ENCODE assay signal across 8 mouse cellular contexts in the genomic region with DNA sequence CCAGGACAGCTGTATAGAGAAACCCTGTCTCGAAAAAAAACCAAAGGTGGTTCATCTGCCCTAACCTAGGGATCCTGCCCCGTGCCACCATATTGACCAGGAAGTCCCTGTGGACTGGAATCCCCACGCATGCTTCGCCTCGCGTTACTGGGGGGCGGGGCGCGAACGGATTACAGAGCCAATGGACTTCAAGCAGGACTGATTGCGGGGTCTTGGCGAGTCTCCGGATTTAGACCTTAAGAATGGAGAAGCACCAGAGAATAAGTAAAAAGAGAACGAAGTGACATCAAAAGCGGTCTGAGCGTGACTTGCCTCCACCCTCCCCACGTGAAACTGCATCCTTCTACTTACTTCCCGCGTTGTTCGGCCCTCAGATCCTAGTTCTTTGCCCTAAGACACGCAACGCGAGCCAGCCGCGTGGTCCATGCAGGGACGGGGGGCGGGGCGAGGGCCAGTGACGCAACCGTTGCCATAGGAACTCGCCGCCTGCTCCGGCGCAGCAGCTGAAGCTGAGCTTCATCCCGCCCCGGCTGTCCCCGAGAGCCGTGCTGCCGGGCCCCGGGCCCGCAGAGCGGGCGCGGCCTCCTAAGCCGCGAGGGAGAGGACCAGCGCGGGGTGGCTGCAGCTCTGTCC. TPM values are rescaled to one million over a fixed set of nuclear protein-coding genes. Genes with fewer than 3 reads are reported as not detected.
DNase-seq lines count a peak whose midpoint lies in the region; ATAC-seq lines count a peak whose summit lies in the region.

Lrrc73 (plus strand) TSS at position 80 of the 633 bp plus-strand sequence.

- peak within 1 kb of the TSS; percentile 69 for H3K9ac ChIP-seq in heart, embryonic 14.5 days (ENCODE audit: low read length)
- peak within 1 kb of the TSS; percentile 63 for H3K9ac ChIP-seq in liver, embryonic 13.5 days
- H3K9ac ChIP-seq in stomach, embryonic 14.5 days (replicated peaks; ENCODE audit: low read depth, low read length): peak within 1 kb of the TSS; percentile 41

- H3K36me3 ChIP-seq in heart, embryonic 14.5 days (ENCODE audit: control insufficient read depth, insufficient read depth, low read length): peaks cover 50% of the 10 kb centered on the region
- H3K36me3 ChIP-seq in liver, embryonic 13.5 days: peaks cover 46% of the 10 kb centered on the region
- peaks cover 36% of the 10 kb centered on the region for H3K36me3 ChIP-seq in stomach, embryonic 14.5 days (ENCODE audit: control insufficient read depth, insufficient read depth, low read length)

- H3K4me3 ChIP-seq in heart, embryonic 14.5 days (ENCODE audit: control insufficient read depth in 1 of 2, insufficient read depth in 1 of 2, low read depth in 1 of 2, low read length in 2 of 2): peak within 1 kb of the TSS; percentile 47 to 71
- H3K4me3 ChIP-seq in liver, embryonic 13.5 days (replicated peaks): peak within 1 kb of the TSS; percentile 68
- peak within 1 kb of the TSS; percentile 68 for H3K4me3 ChIP-seq in stomach, embryonic 14.5 days (ENCODE audit: low read depth, low read length)

- peak; percentile 83 to 88 for DNase-seq in CD8-positive naive resting alpha-beta T cell, adult 2 months (ENCODE audit: low read depth in 2 of 2, low spot score in 2 of 2)
- DNase-seq in c-Kit-negative CD71-positive TER-119-positive erythroid progenitor cells, embryonic 14.5 days (ENCODE audit: low read depth, low spot score): peak; percentile 60
- DNase-seq in fibroblast of lung, adult 2 months (ENCODE audit: low read depth): peak; percentile 65
- DNase-seq in kidney, postnatal 14 days: peak; percentile 95
- DNase-seq in liver, embryonic 13.5 days: peak; percentile 75
- peak; percentile 85 to 89 for DNase-seq in natural killer cell, adult 2 months (ENCODE audit: low spot score in 2 of 2)

- H3K27me3 ChIP-seq in heart, embryonic 14.5 days (ENCODE audit: control insufficient read depth, insufficient read depth, low read length): peaks cover 16% of the 10 kb centered on the region
- H3K27me3 ChIP-seq in liver, embryonic 13.5 days: peaks cover 41% of the 10 kb centered on the region
- H3K27me3 ChIP-seq in stomach, embryonic 14.5 days (ENCODE audit: control insufficient read depth, insufficient read depth, low read length): peaks cover 6% of the 10 kb centered on the region

- H3K4me2 ChIP-seq in heart, embryonic 14.5 days (ENCODE audit: low read length): peak within 1 kb of the TSS; percentile 100
- peak within 1 kb of the TSS; percentile 97 for H3K4me2 ChIP-seq in liver, embryonic 13.5 days
- peak within 1 kb of the TSS; percentile 99 for H3K4me2 ChIP-seq in stomach, embryonic 14.5 days (replicated peaks; ENCODE audit: low read depth, low read length)

- WGBS in heart, embryonic 14.5 days: 2% methylated on average over 47 of the region's 48 CpGs
- WGBS in liver, embryonic 13.5 days (ENCODE audit: insufficient replicate concordance): 1% methylated on average over 42 of the region's 48 CpGs
- 2% methylated on average over 48 of the region's 48 CpGs for WGBS in stomach, embryonic 14.5 days

- H3K4me1 ChIP-seq in heart, embryonic 14.5 days (ENCODE audit: control insufficient read depth in 2 of 2, insufficient read depth in 2 of 2, low read length in 2 of 2): peaks cover 13 to 24% of the 10 kb centered on the region in 2 experiments
- peaks cover 36% of the 10 kb centered on the region for H3K4me1 ChIP-seq in liver, embryonic 13.5 days (replicated peaks)
- peaks cover 8% of the 10 kb centered on the region for H3K4me1 ChIP-seq in stomach, embryonic 14.5 days (ENCODE audit: control insufficient read depth, insufficient read depth, low read length)

- peak; percentile 60 for ATAC-seq in heart, embryonic 14.5 days (ENCODE audit: insufficient number of reproducible peaks, insufficient read depth, low FRiP score, low read depth)
- peak; percentile 76 for ATAC-seq in liver, embryonic 13.5 days (ENCODE audit: low read depth)
- peak; percentile 62 for ATAC-seq in stomach, embryonic 14.5 days (ENCODE audit: insufficient number of reproducible peaks, insufficient read depth, low FRiP score, low read depth)

- no peak within 1 kb of the TSS for H3K27ac ChIP-seq in heart, embryonic 14.5 days (replicated peaks in 1 of 2; ENCODE audit: control insufficient read depth in 1 of 2, insufficient read depth in 1 of 2, low read depth in 2 of 2, low read length in 2 of 2)
- no peak within 1 kb of the TSS for H3K27ac ChIP-seq in liver, embryonic 13.5 days
- no peak within 1 kb of the TSS for H3K27ac ChIP-seq in stomach, embryonic 14.5 days (ENCODE audit: low read length)

- H3K9me3 ChIP-seq in heart, embryonic 14.5 days (ENCODE audit: control insufficient read depth, low read length): no peaks in the 10 kb centered on the region
- H3K9me3 ChIP-seq in liver, embryonic 13.5 days (replicated peaks): no peaks in the 10 kb centered on the region
- H3K9me3 ChIP-seq in stomach, embryonic 14.5 days (ENCODE audit: control insufficient read depth, low read depth, low read length): no peaks in the 10 kb centered on the region

RNA-seq across cellular contexts. Expression of gene Lrrc73, which starts in this region (rescaled TPM):
- 0.53 and 0.92 TPM in 2 replicates for polyA plus RNA-seq in heart, embryonic 14.5 days (2014; fragmentation: Nextera tagmentation; extraction: Ambion mirVana)
- polyA plus RNA-seq in liver, embryonic 13.5 days (2015; fragmentation: Nextera tagmentation; extraction: Ambion mirVana): 0.06 and 0.10 TPM in 2 replicates
- 0.55 and 0.85 TPM in 2 replicates for polyA plus RNA-seq in stomach, embryonic 14.5 days (2014; fragmentation: Nextera tagmentation; extraction: Ambion mirVana)

Comparison
In these comparisons a context has a peak if more than half of its experiments do, and no peak if none do; other contexts are left out.
1. Peak in ATAC-seq, H3K4me3 ChIP-seq, H3K9ac ChIP-seq and H3K4me2 ChIP-seq in heart, embryonic 14.5 days; RNA of the gene not detected or under 1 TPM.
2. Peak in DNase-seq, ATAC-seq, H3K4me3 ChIP-seq, H3K9ac ChIP-seq and H3K4me2 ChIP-seq in liver, embryonic 13.5 days; RNA of the gene not detected or under 1 TPM.
3. Peak in ATAC-seq, H3K4me3 ChIP-seq, H3K9ac ChIP-seq and H3K4me2 ChIP-seq in stomach, embryonic 14.5 days; RNA of the gene not detected or under 1 TPM.